Mouse (Mus musculus) megakaryocyte, embryonic 14.5 days (primary cell): Measurements from ENCODE around the gene Xrcc5.

ENCODE experiments used
- FLI1 ChIP-seq: IDR thresholded peaks from 2 replicates; pipeline ENCODE4 v1.6.1; 2012; ENCODE audit warnings: low read length, inconsistent platforms, mixed read lengths
- GATA1 ChIP-seq: IDR thresholded peaks from 3 replicates; pipeline ENCODE4 v1.6.1; 2012; ENCODE audit warnings: mixed read lengths, low read length, inconsistent platforms, borderline replicate concordance

DNA sequence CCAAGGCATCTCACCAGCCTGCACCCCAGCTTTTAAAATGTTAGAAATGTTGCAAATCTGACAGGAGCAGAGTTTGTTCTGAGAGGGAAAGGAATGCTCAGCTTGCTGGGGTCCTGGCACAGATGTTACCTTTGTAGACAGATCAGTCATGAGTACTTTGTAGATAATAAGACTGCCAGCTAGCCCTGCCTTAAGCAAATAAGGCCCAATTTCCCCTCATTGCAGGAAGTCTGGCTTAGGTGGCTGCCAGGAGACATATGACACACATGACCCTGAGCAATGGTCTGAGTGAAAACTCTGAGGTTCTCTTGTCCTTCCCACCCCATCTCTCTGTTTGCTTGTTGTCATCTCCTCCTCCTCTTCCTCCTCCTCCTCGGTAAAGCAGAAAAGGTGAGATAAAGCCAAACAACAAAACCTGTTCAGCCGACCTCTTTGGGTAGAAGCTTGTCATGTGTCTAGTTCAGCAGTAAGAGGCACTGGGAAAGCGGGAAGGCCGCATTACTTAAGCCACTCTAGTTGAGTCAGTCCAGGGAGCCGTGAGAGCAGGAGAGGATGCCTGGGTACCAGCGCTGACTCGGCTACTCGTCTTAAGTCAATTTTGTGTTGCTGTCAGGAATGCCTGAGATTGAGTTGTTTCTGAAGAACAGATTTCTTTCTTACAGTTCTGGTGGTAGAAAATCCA, 92.6 kb downstream of the Xrcc5 start:
- TF ChIP-seq GATA1, result no peak
- TF ChIP-seq FLI1, result no peak
